Mouse (Mus musculus) spleen, postnatal 36 days (tissue): ENCODE measurements around the gene Wdr73.

Experiments used
- DNase-seq, 2 experiments: peaks; one replicate each; pipeline ENCODE4 v3.0.0; 2022; ENCODE audit warnings: low spot score in 2 of 2, mixed read lengths in 1 of 2

Gene Wdr73

DNA sequence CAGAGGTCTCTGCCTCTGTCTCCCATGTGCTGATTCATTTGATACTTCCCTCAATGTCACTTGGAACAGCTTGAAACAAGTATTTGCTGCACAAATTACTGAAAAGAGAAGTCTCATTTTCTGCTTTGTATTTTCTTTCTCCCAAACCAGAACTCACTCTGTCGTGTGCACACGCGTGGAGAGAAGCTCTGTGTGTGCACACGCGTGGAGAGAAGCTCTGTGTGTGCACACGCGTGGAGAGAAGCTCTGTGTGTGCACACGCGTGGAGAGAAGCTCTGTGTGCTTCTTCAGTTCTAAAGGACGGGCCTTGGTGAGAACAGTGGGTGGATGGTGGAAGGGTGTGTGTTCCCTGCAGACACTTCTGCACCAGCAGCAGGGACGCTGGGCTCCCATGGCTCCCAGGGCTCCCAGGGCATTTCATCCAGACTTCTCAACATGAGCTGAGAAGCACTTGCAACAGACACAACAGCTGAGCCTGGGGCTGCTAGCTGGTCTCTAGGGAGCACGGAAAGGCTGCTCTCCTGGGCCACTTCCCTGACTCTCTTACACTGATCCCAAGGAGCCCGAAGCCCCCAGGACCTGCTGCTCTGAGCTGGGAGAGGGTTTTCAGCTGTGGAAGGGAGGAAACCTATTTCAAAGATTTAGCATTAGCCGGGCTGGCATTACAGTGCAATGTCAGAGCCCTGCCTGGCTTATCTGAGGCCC, 6.1 kb downstream of the Wdr73 start:
- DNase-seq, result no peak

DNA sequence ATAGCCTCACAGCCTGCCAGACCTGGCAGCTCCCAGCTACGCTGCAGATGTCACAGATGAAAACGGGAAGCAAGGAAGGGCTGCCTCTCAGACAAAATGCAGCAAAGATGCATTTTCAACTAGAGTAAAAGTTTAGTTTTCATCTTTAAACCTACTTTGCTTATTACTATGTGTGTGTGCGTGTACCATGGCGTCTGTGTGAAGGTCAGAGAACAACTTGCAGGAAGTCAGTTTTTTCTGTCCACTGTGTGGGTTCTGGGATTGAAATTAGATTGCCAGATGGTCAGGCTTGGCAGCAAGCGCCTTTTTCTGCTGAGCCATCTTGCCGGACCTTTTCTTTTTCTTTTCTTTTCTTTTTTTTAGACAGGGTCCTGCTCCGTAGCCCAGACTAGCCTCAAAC, 6.9 kb downstream of the Wdr73 start:
- no peak for DNase-seq

DNA sequence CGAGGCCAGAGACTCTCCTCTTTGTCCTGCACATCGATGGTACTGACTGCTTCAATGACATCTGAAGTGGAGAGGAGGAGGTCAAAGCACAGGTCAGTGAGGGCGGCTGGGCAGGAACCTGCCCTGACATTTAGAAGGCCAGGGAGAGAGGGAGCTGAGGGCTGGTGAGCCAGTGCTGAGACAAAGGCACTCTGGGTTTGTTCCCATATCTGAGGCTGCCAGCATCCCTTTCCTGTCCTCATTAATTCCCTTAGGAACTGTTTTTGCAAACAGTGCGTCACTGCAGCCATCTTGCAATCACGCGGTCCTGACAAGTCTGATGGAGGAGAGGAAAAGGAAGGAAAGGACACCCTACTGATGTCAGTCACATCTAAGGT, 7.3 kb downstream of the Wdr73 start:
- DNase-seq, result no peak

DNA sequence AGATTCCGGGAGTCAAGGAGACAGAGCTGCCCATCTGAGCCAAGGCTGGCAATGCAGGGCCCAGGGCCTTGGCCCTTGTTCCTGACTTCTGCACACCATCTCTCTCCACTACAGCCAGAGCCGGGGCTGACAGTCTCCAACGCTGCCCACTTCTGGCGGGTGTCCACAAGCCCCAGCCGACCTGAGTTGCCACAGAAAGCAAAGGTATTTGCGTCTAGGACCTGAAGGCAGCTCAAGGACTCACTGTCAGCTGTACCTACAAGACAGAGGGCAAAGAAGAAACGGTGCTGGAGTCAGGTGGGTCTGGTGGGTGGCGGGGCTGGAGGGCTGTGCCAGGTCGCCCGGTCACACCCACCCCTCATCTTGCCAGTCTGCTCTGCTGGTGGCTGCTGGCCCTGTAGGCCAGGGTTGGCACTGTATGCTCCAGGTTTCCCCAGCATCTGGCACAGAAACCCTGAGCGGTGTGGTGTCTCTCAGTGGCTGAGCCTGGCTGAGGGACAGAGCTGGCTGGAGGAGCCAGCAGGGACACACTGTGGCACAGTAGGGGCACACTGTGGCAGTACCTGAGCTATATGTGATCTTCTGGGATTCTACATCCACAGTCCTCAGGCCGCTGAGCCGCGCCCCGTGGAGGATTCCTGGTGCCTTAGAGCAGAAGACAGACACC, 7.8 kb downstream of the Wdr73 start:
- no peak for DNase-seq

DNA sequence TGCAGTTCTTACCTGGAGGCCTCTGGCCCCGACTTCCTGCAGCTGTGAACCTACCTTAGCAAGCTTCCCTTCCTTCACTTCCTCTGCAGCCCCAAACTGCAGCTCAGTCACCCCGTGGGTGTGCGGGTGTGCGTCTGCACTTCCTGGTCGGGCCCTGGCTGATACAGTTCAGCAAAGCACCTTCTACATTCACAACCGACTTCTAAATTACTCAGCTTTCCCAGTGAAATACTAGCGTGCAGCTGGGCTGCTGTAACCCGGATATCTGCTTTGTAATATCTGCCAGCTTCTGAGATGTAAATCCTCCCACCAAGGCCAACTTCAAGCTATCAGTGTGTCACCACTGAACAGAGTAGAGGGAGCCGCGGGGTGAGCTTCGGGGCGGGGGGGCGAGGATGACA, 11.2 kb downstream of the Wdr73 start:
- peak; percentile 85 for DNase-seq

DNA sequence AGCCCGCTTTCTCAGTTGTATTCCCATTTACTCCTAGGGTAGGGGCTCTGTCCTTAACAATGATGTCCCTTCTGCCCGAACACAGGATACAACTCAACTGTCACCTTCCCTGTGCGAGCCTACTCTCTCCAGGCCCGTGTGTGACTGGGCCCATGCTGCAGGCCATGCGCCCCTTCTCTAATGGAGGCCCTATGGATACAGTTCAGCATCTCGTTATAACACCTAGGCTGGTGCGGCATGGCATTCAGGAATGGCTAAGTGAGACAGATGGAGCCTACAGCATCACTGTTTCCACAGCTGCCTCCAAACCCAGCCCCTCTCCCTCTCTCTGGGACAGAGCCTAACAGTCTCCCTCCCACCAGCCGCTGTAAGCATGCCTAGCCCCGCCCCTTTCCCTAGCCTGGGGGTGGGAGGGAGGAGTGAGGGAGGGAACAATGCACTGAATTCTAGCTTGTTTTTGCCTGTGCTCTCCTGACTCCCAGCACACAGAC, 12.0 kb downstream of the Wdr73 start:
- DNase-seq, result no peak

DNA sequence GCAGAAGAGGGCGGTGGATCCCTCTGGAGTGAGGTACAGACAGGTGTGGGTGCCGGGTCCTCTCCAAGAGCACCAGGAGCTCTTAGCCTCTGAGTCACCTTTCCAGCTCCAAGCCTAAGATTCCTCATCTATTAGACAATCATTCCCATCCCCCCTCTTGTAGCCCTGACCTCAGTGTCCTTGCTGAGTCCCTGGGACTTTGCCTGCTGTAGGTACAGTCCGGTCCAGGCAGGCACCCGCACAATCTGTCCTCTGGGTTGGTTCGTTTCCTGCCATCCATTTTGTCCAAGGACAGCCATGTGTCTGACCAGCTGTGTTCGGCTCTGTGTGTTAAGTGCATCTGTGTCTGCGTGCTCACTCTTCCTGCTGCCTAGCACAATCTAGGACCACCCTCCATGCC, 12.5 kb downstream of the Wdr73 start:
- DNase-seq, result no peak

DNA sequence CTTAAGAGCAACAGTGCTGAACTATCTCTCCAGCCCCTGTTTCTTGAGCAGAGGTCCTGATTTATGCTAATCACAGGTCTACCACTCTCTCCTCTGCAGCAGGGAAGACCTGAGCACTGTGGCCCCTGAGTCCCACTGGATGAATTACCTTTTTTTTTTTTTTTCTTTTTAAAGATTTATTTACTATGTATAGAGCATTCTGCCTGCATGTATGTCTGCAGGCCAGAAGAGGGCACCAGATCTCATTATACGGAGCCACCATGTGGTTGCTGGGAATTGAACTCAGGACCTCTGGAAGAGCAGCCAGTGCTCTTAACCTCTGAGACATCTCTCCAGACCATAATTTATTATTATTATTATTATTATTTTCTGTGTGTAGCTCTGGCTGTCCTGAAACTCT, 15.4 kb downstream of the Wdr73 start:
- DNase-seq, result no peak

DNA sequence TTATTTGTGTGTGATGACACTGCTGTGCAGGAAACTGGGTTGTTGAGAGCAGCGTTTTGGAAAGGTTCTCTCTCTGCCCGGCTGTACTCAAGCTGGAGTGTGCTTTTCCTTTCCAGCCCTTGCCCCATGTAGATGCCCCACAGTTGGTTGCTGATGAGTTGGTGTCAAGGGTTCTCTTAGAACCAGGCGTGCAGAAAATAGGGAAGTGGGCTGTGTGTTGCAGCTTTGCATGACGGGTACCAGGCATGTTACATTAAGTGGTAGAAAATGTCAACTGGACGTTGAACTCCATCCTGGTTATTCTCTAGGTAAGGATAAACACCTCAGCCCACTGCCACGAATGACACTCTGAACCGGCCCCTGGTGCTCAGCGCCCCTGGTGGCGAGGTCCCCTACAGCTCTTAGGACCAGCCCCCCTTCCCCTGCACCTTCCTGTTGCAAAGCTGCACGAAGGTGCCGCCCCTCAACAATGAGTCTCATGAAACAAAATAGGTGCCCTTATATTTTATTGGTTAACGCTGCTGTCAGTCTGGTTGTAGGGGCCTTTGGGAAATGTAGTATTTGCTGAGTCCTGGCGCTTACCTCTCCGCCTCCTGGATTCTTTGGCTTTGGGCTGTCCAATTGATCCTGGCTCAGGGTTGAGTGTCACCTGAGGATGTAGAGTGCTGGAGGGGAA, 18.1 kb downstream of the Wdr73 start:
- DNase-seq, result peak; percentile 82 to 85

DNA sequence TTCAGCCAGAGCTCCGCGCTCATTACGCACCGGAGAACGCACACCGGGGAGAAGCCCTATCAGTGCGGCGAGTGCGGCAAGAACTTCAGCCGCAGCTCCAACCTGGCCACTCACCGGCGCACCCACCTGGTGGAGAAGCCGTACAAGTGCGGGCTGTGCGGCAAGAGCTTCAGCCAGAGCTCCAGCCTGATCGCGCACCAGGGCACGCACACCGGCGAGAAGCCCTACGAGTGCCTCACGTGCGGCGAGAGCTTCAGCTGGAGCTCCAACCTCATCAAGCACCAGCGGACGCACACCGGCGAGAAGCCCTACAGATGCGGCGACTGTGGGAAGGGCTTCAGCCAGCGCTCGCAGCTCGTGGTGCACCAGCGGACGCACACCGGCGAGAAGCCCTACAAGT, 25.3 kb downstream of the Wdr73 start:
- DNase-seq, result no peak

DNA sequence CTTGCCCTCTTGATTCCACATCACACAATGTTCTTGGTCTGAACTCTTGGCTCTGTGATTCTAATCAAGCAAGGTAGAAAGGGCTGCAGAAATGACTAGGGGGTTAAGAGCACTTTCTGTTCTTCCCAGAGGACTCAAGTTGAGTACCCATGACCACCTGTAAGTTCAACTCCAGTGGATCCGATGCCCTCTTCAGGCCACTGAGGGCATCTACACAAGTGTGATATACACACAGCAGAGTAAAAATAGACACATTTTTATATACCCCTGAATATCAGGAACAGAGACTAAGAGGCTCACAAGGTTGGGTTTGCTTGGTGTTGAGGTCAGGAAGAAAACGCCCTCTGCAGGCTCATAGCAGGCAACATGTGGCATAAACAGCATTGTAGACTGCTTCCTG, 27.4 kb downstream of the Wdr73 start:
- DNase-seq, result no peak

DNA sequence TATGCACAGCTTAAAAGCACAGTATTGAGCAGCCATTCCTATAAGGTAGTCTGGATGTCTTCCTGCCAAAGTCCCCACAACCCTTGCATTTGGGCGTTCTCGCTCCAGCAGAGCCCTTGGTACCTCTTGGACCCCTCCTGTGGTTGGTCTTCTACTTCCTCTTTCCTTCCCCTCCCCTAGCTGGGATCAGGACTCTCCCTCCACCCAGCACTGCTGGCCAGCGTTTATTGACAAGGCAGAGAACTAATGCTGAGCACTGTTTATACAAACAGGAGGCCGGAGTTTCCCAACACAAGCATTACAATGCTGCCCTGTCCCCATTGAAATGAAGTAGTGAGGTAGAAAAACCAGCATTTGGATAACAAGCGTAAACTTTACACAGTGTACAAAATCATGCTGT, 28.0 kb downstream of the Wdr73 start:
- no peak for DNase-seq

DNA sequence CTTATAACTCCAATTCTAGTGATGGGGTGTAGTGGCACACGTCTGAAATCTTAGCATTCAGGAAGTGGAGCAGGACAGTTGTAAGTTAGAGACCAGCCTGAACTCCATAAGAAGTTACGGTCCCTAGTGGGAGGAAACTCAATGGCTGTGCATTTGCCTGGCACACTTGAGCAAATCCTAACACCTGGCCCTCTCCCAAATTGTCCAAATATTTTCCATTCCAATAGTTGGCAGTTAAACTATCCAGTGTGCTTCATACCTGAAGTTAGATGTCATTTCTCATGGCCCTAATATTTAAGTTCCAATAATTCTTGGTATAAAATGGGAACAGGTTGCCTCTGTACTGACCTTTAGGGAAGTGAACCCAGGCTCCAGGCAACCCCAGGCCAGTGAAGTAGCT, 32.4 kb downstream of the Wdr73 start:
- DNase-seq, result no peak

DNA sequence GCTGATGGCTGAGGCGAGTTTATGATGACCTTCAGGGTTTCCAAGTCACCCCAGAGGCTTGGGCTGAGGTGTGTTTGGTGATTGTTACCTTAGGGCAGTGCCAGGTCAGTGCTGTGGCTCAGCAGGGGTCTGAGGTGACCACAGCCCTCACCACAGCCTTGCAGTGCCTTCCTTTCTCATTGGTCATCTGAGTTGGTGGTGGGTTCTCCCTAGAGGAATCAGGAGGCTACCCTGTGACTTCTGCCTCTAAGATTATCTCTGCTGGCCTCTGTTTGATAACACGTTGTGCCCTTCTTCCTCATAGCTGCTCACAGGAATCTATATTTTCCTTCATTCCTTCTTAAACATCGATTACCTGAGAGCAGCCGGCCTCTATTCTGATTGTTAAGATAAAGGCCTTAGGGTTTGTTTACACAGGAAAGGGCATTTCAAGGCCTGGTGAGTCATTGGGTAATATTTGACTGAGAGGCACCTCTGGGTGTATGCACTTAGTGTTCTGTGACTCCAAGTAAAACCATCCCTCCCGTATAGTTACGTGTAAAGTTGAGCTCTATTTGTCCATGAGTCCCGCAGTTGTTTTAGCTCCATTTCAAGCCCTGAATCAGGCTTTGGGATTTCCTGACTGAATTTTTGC, 34.4 kb downstream of the Wdr73 start:
- DNase-seq, result no peak

DNA sequence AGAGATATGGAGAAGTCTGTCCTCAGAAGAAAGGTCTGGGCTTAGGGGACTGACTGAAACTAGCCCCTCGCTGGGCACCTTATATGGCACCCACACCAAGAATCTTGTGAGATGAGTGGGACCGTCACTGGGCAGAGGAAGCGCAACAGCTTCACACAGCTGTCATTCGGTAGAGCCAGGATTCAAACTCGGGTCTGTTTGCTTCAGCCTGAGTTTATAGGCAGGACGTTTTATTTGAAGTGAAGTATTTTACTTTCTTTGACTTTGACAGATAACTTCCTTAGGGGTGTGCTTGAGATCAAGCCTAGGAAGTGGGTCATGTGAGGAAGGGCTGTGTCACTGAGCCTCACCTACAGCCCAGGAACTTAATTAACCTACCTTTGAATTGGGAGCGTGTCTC, 35.5 kb downstream of the Wdr73 start:
- DNase-seq, result no peak

DNA sequence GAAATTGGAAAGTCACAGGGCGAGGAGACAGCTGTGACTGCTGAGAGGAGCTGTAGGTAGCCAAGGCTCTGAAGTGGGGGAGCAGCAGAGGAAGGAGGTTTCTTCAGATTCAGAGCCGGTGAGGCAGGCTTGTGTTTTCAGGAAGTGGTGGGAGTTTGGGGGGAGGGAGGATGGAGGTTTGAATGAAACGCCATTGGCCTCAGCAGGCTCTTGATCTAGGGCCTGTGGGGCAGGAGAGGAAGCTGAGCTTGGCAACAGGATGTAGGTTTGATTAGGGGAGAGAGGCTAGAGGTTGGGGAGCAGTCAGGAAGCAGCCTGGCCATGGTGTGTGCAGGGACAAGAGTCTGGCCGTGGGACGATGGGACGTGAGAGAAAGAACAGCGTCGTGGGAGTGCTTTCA, 36.2 kb downstream of the Wdr73 start:
- peak; percentile 77 for DNase-seq

DNA sequence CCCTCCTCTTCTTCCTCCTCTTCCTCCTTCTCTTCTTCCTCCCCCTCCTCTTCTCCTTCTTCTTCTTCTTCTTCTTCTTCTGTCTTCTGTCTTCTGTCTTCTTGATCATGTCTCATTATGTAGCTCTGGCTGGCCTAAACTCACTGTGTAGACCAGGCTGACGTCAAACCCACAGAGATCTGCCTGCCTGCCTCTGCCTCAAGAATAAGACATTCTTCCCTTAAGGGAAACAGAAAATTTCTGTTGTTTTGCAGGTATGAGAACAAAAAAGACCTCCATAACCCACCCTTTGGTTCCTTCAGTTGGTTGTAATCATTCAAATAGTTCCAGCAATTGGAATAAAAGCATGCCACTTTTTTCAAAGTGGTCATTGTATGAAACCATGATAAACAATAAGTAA, 36.9 kb downstream of the Wdr73 start:
- no peak for DNase-seq

DNA sequence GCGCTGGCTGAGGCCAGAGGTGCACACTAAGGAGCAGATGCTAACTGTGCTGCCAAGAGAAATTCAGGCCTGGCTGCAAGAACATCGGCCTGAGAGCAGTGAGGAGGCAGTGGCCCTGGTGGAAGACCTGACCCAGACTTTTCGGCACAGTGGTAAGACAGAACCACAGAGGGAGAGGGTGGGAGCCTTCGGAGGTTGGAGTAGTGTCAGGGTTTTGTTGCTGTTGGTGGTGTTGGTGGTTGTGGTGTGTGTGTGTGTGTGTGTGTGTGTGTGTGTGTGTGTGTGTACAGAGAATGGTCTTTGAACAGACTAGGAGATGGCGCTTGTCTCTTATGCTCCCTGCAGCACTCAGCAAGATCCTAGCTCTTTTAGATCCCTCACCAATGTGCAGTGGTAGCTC, 37.5 kb downstream of the Wdr73 start:
- DNase-seq, result no peak

DNA sequence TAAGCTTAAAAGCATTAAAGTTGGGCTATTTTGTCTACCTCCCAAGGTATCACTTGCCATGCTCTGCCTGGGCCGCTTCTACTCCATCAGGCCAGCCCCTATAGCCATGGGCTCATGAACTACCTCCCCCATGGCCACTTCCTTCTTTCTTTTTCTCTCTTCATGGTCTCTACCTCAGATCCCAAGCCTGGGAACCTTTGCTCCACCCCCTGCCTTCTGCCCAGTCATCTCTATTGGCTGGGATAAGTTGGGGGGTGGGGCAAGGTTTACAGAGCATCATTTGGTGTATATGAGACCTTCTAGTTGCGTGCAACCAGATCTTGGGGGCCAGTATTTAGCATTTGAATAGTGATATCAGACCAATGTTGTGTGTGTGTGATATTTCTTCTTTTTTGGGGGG, 38.6 kb downstream of the Wdr73 start:
- DNase-seq, result no peak

DNA sequence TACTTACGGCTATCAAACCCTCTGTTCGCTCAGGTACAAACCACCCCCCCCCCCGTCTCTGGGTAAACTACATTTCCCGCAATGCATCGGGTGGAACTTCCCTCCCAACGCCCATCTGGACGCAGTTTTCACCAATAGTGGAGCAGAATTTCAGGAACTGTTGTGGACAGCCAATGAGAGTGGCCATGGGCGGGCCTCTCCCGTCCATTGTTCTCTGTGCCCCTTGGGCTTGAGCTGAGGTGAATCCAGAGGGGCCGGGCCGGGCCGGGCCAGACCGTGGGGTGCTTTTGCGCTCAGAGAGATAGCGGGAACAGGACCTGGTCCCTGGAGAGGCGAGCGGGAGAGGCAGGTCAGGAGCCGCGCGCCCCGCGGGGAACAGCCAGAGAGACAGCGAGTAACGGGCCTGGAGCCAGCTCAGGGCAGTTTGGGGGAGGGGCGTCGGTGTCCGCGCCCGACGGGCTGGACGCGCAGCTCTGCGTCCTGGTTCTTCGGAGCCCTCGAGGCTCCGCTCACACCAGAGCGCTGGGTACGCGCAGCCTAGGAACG, 40.3 kb downstream of the Wdr73 start, which contains the start of gene Zscan2:
Zscan2 (plus strand) TSS at position 192 of the 546 bp plus-strand sequence.
- DNase-seq, result peak; percentile 88 to 90

DNA sequence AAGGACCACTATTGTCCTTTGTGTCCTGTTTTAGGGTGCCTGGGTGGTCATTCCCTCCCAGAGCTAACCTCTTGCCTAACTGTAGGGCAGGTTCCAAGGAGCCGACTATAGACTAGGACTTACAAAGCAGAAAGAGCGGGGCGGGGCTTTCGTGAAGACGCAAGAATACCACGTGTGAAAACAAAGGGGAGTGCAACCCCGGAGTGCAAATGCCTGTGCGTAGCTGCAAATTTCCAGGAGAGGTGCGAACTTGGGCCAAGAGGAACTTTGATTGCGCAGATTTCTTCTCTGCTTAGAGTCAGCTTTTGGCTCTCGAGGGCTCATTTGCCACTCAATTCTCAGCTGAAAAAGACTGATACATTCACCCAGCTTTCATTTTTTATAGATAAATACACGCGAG, 40.8 kb downstream of the Wdr73 start:
- peak; percentile 54 to 72 for DNase-seq

DNA sequence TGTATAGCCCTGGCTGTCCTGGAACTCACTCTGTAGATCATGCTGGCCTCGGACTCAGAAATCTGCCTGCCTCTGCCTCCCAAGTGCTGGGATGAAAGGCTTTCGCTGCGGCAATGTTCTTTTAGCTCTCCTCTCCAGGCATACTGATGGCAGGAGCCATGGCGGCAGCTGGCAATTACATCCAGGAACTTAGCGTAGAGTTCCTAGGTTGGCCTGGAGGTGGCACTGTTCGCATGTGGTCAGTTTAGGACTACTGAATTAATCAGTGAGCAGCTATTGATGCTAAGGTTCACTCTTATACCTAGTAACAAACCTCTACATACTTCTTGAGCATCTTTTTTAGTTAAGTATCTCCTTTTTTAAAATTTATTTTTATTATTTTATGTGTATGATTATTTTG, 43.9 kb downstream of the Wdr73 start:
- peak; percentile 68 to 71 for DNase-seq
